Mouse (Mus musculus) spleen, adult 2 months (tissue): ENCODE data around the gene Inka1.

Experiments used
- CTCF ChIP-seq: fragments of 200-500 bp; IDR thresholded peaks from 2 replicates; pipeline ENCODE4 v1.5.1; 2011; ENCODE audit warnings: mild to moderate bottlenecking, inconsistent platforms; ENCODE audit not compliant: insufficient read depth, insufficient read length, insufficient replicate concordance; ENCODE audit errors: extremely low read depth
- POLR2A ChIP-seq: fragments of 200-500 bp; IDR thresholded peaks from 2 replicates; pipeline ENCODE4 v1.6.1; 2011; ENCODE audit warnings: low read depth, low read length, inconsistent platforms

DNA sequence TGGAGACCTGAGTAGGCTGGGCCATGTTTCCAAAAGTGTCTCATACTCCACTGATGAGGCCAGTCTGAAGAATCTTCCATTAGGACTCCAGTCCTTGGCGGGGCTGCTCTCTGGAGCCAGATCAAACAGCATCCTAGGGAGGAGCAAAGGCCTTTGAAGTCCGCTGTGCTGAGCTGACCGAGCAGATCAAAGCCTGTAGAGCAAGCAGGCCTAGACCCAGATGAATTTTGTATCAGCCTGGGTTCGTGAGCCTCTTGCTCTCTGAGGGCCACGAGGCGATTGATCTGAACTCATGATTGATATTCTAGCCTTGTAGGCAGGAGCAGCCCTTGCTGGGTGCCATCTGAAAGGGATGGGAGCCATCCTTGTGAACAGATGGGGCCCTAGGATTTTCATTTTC is 25.8 kb downstream of the Inka1 start:
- TF ChIP-seq CTCF (no peak), POLR2A (no peak)
